Mouse (Mus musculus) C2C12 (cell line): ENCODE results near the gene Leprot.

ENCODE experiments used
- CEBPB ChIP-seq: IDR thresholded peaks from one replicate; pipeline ENCODE4 v1.6.1; 2011; ENCODE audit warnings: low read depth, mild to moderate bottlenecking, control low read depth, moderate library complexity
- CTCF ChIP-seq: IDR thresholded peaks from one replicate; pipeline ENCODE4 v1.5.1; 2011; ENCODE audit not compliant: control insufficient read depth, insufficient read depth, insufficient read length
- FOSL1 ChIP-seq: IDR thresholded peaks from one replicate; pipeline ENCODE4 v1.8.0; 2011; ENCODE audit warnings: mild to moderate bottlenecking, low read length; ENCODE audit not compliant: poor library complexity, insufficient read depth, severe bottlenecking
- MAX ChIP-seq: IDR thresholded peaks from one replicate; pipeline ENCODE4 v1.6.1; 2011; ENCODE audit warnings: mild to moderate bottlenecking, control low read depth
- MYOD1 ChIP-seq: IDR thresholded peaks from one replicate; pipeline ENCODE4 v1.6.1; 2011; ENCODE audit warnings: low read depth; ENCODE audit not compliant: control insufficient read depth, insufficient read length
- USF1 ChIP-seq: IDR thresholded peaks from one replicate; pipeline ENCODE4 v1.6.1; 2011; ENCODE audit warnings: low read depth, mild to moderate bottlenecking, control low read depth, moderate library complexity

DNA sequence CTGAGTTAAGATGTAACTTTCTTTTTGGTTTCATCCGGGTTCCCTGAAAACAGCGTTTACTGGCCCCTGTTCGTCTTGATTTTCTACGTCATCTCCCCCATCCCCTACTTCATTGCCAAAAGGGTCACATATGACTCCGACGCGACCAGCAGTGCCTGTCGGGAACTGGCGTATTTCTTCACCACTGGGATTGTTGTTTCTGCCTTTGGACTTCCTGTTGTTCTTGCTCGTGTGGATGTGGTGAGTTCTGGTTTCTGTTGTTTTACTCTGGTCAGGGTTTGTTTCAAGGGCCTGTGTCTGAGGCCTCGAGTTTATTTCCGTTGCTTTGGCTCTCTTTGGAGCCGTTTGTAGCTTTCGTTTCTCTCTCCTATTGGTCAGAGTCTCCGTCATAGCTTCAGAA is 8.5 kb downstream of the Leprot start:
- TF ChIP-seq CTCF (no peak), USF1 (no peak), MAX (no peak), MYOD1 (no peak), FOSL1 (no peak), CEBPB (no peak)
